Mouse (Mus musculus): ENCODE measurements around the gene Atg4c. TPM values are rescaled to one million over a fixed set of nuclear protein-coding genes. Genes with fewer than 3 reads are reported as not detected.

Atg4c gene
- 1 to 10 TPM; 5.7 to 6.3 TPM for total RNA-seq (2021)
- long read RNA-seq, experiment 1, partial matches to known transcripts: 0 of 3 reads
- long read RNA-seq, experiment 1, other reads (novel, unspliced or antisense): 0 of 3 reads
- long read RNA-seq, experiment 2, partial matches to known transcripts: 1 of 4 reads
- long read RNA-seq, experiment 2, other reads (novel, unspliced or antisense): 2 of 4 reads

GRCm38 (mm10) chr4:99193810-99194582, at the start of gene Atg4c:
Gene Atg4c (plus strand): TSS chr4:99193934.
- DNase-seq: peak; percentile 90 to 93

- DNase-seq: no peak
Measured at GRCm38 (mm10) chr4:99151434-99151833, 42.3 kb upstream of the Atg4c start.

GRCm38 (mm10) chr4:99151885-99152558, 41.7 kb upstream of the Atg4c start:
- DNase-seq: peak in 1 of 2 experiments; percentile 39

DNA sequence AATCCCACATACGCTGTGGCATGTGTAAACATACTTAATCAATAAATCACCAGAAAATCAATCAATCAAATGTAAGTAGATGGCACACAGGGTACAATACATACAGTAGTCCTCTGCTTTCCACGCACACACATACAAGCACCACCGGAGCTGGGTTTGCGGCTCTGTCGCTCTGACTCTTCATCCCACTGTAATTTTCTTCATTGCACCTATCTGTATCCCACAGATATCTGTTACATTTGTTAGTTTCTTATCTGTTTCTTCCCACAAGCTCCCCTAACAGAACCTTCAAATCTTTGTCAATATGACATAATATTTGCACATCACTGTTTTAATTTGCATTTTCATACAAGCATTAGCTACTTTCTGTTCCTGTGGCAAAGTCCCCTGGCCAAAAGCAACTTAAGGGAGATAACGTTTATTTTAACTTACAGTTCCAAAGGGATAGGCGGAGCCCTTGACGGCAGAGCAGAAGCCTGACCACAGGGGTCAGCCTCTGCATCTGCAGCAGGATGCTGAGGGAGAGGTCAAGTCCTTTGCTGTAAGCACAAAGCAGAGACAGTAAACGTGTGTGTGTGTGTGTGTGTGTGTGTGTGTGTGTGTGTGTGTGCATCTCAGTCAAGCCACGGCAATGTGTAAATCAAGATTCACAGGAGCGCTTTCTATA, 37.0 kb upstream of the Atg4c start:
- no peak for DNase-seq

DNA sequence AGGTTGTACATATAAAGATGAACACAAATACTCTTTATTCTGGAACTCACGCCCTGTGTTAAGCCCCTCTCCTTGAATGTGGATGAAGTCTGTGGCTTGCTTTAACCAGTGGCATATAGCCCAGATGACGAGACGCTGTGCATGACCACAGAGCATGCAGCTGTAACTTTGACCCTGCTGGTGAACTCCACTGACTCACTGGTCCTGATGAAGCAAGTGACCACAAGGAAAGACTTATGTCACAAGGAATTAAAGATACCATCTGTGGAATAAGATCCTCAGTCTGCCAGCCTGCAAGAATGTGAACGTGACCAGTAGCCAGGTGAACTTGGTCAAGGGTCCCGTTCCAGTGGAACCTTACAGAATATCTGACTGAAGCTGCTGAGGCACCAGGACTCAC, 35.2 kb upstream of the Atg4c start:
- DNase-seq: no peak

GRCm38 (mm10) chr4:99160414-99160813, 33.3 kb upstream of the Atg4c start:
- no peak for DNase-seq

- no peak for DNase-seq
Measured at GRCm38 (mm10) chr4:99160899-99161298, 32.8 kb upstream of the Atg4c start.

DNA sequence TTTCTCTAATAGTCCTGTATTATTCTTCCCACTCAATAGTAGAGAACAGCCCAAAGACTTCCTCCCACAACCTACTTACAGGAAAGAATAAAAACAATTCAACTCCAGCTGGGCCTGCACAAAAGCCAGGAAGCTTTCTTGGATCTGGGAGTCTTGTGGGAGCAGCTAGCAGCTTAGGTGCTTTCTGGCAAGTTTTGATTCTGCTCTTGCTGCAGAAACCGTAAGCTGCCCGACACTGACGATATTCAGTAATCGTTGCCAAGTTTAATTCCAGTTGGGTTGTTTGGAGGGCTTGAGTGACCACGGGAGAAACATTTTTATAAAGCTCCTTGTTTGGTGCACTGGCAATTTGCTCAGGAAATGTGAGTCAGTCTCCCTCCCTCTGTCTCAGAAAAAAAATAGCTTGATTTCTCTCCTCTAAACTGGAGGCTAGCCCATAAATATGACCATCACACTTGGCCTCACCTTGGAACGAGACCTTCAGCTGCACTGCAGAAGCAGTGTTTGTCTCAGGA, 32.2 kb upstream of the Atg4c start:
- DNase-seq: peak; percentile 55

DNA sequence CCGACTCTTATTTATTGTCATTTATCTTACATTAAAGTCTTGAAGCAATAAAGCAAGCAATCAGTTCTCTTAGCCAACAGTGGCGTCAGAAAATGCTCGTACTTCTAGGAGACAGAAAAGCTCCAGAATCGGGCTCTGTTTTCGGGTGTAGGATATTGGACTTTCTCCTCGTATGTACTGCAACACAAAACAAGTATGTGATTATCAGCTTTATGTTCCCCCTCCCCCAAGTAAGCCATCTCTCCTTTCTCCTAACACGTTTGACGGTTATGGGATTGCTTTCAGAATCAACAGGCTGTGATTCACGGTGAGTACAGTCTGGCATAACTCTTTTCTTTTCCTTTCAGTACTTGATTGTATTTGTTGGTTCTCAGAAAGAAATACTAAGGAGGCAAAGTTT, 30.7 kb upstream of the Atg4c start:
- DNase-seq: peak in 1 of 2 experiments; percentile 20

DNA sequence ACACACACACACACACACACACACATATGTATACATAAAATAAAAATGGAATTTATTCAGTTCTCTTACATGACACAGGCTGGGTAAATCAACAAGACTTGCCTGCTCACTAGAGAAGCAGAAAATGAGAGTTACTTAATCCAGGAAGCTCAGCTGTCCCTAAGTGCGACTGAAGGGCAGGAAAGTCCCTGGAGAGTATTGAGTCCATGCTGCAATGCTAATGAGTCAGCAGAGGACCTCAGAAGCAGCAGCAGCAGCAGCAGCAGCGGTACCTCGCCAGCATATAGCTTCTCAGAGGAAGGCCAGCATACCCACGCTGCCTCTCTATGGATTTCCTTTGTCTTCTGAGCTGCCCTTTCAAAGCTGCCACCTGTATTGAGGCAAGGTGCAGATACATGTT, 30.2 kb upstream of the Atg4c start:
- DNase-seq: peak; percentile 36 to 68

GRCm38 (mm10) chr4:99168869-99169268, 24.9 kb upstream of the Atg4c start:
- DNase-seq: no peak

DNA sequence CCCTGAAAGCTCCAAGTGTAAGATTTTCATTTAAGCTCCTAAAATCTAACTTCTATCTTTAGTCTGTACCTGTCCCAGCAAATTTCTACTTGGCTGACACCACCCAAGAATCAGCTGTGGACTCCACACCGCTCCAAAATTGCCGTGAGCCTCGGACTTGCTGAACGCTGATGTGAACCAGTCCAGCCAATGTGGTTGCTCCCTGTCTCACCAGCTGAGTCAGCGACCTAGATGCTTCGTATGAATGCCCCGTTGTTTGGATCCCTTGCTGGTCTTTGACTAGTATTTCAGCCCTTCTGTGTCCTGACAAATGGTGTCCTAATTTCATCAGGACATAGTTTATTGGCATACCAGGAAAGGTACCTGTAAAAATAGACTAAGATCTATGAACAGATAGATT, 19.5 kb upstream of the Atg4c start:
- DNase-seq: no peak

GRCm38 (mm10) chr4:99176841-99177240, 16.9 kb upstream of the Atg4c start:
- peak; percentile 38 to 48 for DNase-seq

DNA sequence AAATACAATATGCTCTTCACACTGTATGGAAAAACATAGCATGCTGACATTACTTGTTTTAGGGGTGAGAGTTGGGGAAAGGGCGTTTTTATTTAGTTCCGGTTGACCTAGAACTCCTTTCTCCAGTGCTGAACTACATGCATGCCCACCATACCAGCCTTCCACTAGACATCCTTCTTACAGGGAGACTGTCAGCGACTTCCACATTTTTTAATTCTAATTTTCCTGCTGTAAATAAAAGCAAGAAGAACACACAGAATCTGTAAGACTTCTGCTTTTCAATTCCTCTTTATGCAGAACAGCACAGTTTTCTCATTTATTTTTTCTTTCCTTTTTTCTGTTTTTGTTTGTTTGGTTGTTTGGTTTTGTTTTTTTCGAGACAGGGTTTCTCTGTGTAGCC, 16.5 kb upstream of the Atg4c start:
- DNase-seq: no peak

DNA sequence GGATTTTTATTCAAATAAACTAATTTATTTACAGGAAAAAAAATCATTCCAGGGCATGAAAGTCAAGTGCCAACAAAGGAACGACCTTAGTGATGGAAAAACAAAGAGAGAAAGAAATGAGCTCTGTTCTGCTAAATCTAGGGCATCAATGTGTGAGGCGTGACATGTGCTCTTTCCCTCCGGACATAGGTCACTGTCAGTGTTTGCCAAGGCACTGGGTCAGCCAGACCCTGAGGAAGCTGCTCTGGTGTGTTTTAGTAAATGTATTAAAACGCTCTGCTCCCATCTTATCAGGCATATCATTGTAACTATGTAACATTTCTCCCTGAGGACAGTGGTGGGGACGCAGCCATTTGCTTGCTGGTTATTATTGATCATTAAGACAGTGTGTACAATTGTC, 14.9 kb upstream of the Atg4c start:
- no peak for DNase-seq

DNA sequence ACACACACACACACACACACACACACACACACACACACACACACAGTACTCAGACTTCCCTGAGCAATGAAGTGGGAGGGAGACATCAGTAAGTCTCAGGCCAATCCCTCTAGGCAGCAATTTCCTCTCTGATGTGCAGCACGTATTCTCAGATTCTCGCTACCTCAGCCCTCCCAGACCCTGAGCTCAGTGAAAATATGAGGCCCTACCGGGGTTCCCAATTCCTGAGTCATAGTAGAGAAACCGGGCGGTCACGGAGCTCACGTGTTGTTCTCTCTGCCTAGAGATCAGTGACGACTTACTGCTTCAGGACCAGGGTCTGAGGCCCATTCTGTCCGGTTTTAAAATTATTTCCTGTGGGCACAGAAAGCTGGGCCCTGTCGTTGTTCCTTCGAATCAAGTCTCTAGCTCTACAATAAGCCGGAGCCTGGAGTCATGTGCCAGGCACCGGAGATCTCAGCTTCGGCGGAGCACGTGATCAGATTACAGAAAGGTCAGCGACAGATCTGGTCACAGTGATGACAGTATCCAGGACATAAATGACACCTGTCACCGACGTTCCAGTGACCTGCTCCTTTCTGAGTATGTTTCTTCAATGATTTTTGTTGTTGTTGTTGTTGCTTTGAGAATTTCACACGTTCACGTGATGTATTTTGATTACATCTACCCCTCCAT, 14.2 kb upstream of the Atg4c start:
- DNase-seq: peak in 1 of 2 experiments; percentile 29

DNA sequence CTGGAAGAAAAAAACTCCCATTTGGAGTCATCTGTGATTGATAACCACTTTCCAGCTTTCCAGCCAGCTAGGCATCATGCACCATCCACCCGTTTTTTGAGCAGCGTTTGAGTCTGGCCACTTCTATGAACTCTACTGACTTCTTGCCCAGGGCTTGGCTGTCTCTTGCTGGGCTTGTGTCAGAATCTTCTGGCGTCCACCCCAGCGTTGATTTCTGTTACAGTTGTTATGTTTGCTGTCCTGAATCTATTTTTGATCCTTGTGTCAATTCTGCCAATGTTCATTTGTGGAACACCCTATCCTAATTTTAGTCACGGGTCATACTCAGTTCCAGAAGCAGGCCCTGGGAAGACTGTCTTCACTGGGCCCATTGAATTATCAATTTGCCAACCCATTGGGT, 12.8 kb upstream of the Atg4c start:
- peak; percentile 86 to 89 for DNase-seq

DNA sequence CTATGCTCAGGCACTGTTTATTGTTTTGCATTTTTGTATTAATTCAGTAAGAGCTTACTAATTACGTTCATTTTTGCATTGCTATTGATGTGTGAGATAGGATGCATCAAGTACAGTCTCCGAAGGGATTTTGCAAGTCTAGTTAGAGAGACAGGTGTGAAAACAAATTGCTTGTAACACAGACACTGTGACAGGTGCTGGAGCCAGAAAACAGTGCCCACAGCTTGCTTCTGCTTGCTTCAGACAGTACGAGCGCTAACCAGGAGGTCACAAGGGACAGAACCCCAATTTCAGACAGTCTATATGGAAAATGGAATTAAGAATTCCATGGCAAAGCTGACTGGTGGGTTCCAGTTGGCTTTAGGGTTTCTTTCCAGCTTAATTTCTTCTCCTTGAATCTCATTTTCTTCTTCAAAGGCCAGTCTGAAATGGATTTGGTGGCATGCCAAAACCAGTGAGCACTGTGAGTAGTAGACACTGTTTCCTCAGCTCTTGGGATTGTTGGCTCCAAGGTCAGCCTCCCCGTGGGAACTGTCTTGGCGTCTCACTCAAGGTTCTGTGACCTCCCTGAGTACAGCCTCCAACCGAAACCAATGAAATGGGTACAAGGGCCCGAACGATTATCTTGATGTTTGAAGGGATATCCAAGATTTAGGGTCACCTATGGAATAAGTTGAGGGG, 11.9 kb upstream of the Atg4c start:
- DNase-seq: peak; percentile 57 to 71

GRCm38 (mm10) chr4:99182660-99183431, 10.9 kb upstream of the Atg4c start:
- DNase-seq: peak in 1 of 2 experiments; percentile 60

- DNase-seq: no peak
Measured at GRCm38 (mm10) chr4:99184678-99185077, 9.1 kb upstream of the Atg4c start.

- DNase-seq: no peak
Measured at GRCm38 (mm10) chr4:99185305-99185704, 8.4 kb upstream of the Atg4c start.
